Comparison of ENCODE assay signal across 19 mouse cellular contexts in genomic region chr17:72417451-72417850, GRCm38 (mm10).
"Had no signal": no experiment of that assay in that cellular context is flagged by ENCODE, and none has a peak within 500 bp of the region (broad histone marks: within the 10 kb centered on the region; RNA-seq: fewer than 3 reads in every experiment).

No protein-coding gene starts in this region.

- H3K4me2 ChIP-seq: limb, embryonic 12.5 days; limb, embryonic 15.5 days; liver, embryonic 11.5 days; lung, embryonic 15.5 days; midbrain, embryonic 11.5 days; neural tube, embryonic 13.5 days had no signal

- H3K4me3 ChIP-seq: limb, embryonic 12.5 days; limb, embryonic 15.5 days; lung, embryonic 15.5 days; myocyte; neural tube, embryonic 13.5 days had no signal

- H3K27ac ChIP-seq: limb, embryonic 12.5 days; limb, embryonic 15.5 days; liver, embryonic 14.5 days; lung, embryonic 15.5 days; neural tube, embryonic 13.5 days had no signal

- DNase-seq: kidney, adult 2 months; kidney, postnatal 14 days; kidney, postnatal 4 days; left cerebral cortex, postnatal 4 days; liver, postnatal 0 days; lung, postnatal 10 days; lung, postnatal 4 days; midbrain, embryonic 14.5 days; thymus, adult 2 months; thymus, postnatal 14 days; thymus, postnatal 4 days had no signal

- H3K9me3 ChIP-seq: limb, embryonic 12.5 days; limb, embryonic 15.5 days; lung, embryonic 15.5 days; neural tube, embryonic 13.5 days had no signal

- H3K27me3 ChIP-seq: limb, embryonic 12.5 days; limb, embryonic 15.5 days; lung, embryonic 15.5 days; neural tube, embryonic 13.5 days had no signal

- H3K36me3 ChIP-seq: limb, embryonic 12.5 days; limb, embryonic 15.5 days; lung, embryonic 15.5 days; neural tube, embryonic 13.5 days had no signal

- ATAC-seq: liver, postnatal 0 days had no signal

- H3K4me1 ChIP-seq: limb, embryonic 15.5 days; lung, embryonic 15.5 days; neural tube, embryonic 13.5 days had no signal

- H3K9ac ChIP-seq: limb, embryonic 12.5 days; limb, embryonic 15.5 days; liver, embryonic 14.5 days; liver, postnatal 0 days; lung, embryonic 15.5 days; neural tube, embryonic 13.5 days had no signal
